Mouse (Mus musculus): ENCODE measurements around the gene Atf3. TPM values are rescaled to one million over a fixed set of nuclear protein-coding genes. Genes with fewer than 3 reads are reported as not detected.
A peak's percentile ranks its signal among the peaks of the same experiment; 100 is the strongest.

Atf3 gene
- polyA plus RNA-seq, 1 experiment from 2014 or later, result 4.3 TPM

- no peak overlapping the region for H3K4me3 ChIP-seq (ENCODE audit: low read length)
- no peak overlapping the region for H3K27ac ChIP-seq (ENCODE audit: low read length)
- no peak for ATAC-seq (ENCODE audit: low read depth)
- H3K4me1 ChIP-seq (replicated peaks; ENCODE audit: control insufficient read depth, insufficient read depth, low read length), result no peaks in the 10 kb centered on the region
- H3K9ac ChIP-seq (ENCODE audit: low read length), result no peak overlapping the region
- H3K36me3 ChIP-seq (ENCODE audit: control insufficient read depth, insufficient read depth, low read length), result no peaks in the 10 kb centered on the region
- no peak overlapping the region for H3K4me2 ChIP-seq (ENCODE audit: low read depth, low read length)
- peaks cover 4% of the 10 kb centered on the region; the same call in 1 of the 2 replicates for H3K9me3 ChIP-seq (ENCODE audit: control insufficient read depth, low read length)
- no peaks in the 10 kb centered on the region for H3K27me3 ChIP-seq (ENCODE audit: control insufficient read depth, insufficient read depth, low read depth, low read length)
- 88% methylated on average over 2 of the region's 2 CpGs for WGBS
These were observed 86.1 kb downstream of the Atf3 start for GRCm38 (mm10) chr1:191131692-191132091.

GRCm38 (mm10) chr1:191125811-191126638 is 91.8 kb downstream of the Atf3 start:
- no peaks in the 10 kb centered on the region for H3K27me3 ChIP-seq (ENCODE audit: control insufficient read depth, insufficient read depth, low read depth, low read length)
- H3K36me3 ChIP-seq (ENCODE audit: control insufficient read depth, insufficient read depth, low read length), result no peaks in the 10 kb centered on the region
- ATAC-seq (ENCODE audit: low read depth), result peak; percentile 92
- peak overlapping the region; percentile 69 for H3K4me2 ChIP-seq (ENCODE audit: low read depth, low read length)
- H3K27ac ChIP-seq (ENCODE audit: low read length), result no peak overlapping the region
- peak overlapping the region; percentile 39 for H3K4me3 ChIP-seq (ENCODE audit: low read length)
- H3K9ac ChIP-seq (ENCODE audit: low read length), result peak overlapping the region; percentile 59
- H3K4me1 ChIP-seq (replicated peaks; ENCODE audit: control insufficient read depth, insufficient read depth, low read length), result peaks cover 6% of the 10 kb centered on the region
- H3K9me3 ChIP-seq (ENCODE audit: control insufficient read depth, low read length), result peaks cover 4% of the 10 kb centered on the region; the same call in 1 of the 2 replicates
- 12% methylated on average over 38 of the region's 38 CpGs for WGBS

GRCm38 (mm10) chr1:191124288-191124687 is 93.6 kb downstream of the Atf3 start:
- Histone ChIP-seq H3K36me3 (ENCODE audit: control insufficient read depth, insufficient read depth, low read length) (no peaks in the 10 kb centered on the region), H3K4me3 (ENCODE audit: low read length) (no peak overlapping the region), H3K9me3 (ENCODE audit: control insufficient read depth, low read length) (0 out of 2 replicates have a peak, but pooled peaks cover under 1% of the 10 kb centered on the region), H3K27ac (ENCODE audit: low read length) (no peak overlapping the region), H3K4me1 (replicated peaks; ENCODE audit: control insufficient read depth, insufficient read depth, low read length) (peaks cover 6% of the 10 kb centered on the region), H3K9ac (ENCODE audit: low read length) (no peak overlapping the region), H3K4me2 (ENCODE audit: low read depth, low read length) (no peak overlapping the region), H3K27me3 (ENCODE audit: control insufficient read depth, insufficient read depth, low read depth, low read length) (no peaks in the 10 kb centered on the region)
- no peak for ATAC-seq (ENCODE audit: low read depth)
- 57% methylated on average over 4 of the region's 4 CpGs for WGBS

GRCm38 (mm10) chr1:191123696-191124095 is 94.1 kb downstream of the Atf3 start:
- no peak for ATAC-seq (ENCODE audit: low read depth)
- WGBS, result 80% methylated on average over 2 of the region's 2 CpGs

GRCm38 (mm10) chr1:191122744-191123143 is 95.1 kb downstream of the Atf3 start:
- no peak overlapping the region for H3K9ac ChIP-seq (ENCODE audit: low read length)
- 42% methylated on average over 3 of the region's 3 CpGs for WGBS
- H3K4me3 ChIP-seq (ENCODE audit: low read length), result no peak overlapping the region
- H3K27ac ChIP-seq (ENCODE audit: low read length), result no peak overlapping the region
- H3K4me2 ChIP-seq (ENCODE audit: low read depth, low read length), result no peak overlapping the region
- H3K27me3 ChIP-seq (ENCODE audit: control insufficient read depth, insufficient read depth, low read depth, low read length), result no peaks in the 10 kb centered on the region
- ATAC-seq (ENCODE audit: low read depth), result no peak
- H3K4me1 ChIP-seq (replicated peaks; ENCODE audit: control insufficient read depth, insufficient read depth, low read length), result peaks cover 6% of the 10 kb centered on the region
- no peaks in the 10 kb centered on the region for H3K9me3 ChIP-seq (ENCODE audit: control insufficient read depth, low read length)
- H3K36me3 ChIP-seq (ENCODE audit: control insufficient read depth, insufficient read depth, low read length), result no peaks in the 10 kb centered on the region

More at GRCm38 (mm10) chr1:191123696-191124095, 94.1 kb downstream of the Atf3 start:
- H3K27me3 ChIP-seq (ENCODE audit: control insufficient read depth, insufficient read depth, low read depth, low read length), result no peaks in the 10 kb centered on the region
- no peak overlapping the region for H3K27ac ChIP-seq (ENCODE audit: low read length)
- H3K4me2 ChIP-seq (ENCODE audit: low read depth, low read length), result no peak overlapping the region
- H3K4me1 ChIP-seq (replicated peaks; ENCODE audit: control insufficient read depth, insufficient read depth, low read length), result peaks cover 6% of the 10 kb centered on the region
- H3K9ac ChIP-seq (ENCODE audit: low read length), result no peak overlapping the region
- no peaks in the 10 kb centered on the region for H3K9me3 ChIP-seq (ENCODE audit: control insufficient read depth, low read length)
- H3K4me3 ChIP-seq (ENCODE audit: low read length), result no peak overlapping the region
- H3K36me3 ChIP-seq (ENCODE audit: control insufficient read depth, insufficient read depth, low read length), result no peaks in the 10 kb centered on the region

Other genes starting within 250 kb of the Atf3 start
- 15.2 and 17.7 TPM in 2 replicates for gene Vash2, start 238.7 kb downstream of the Atf3 start, polyA plus RNA-seq (2015; fragmentation: Nextera tagmentation; extraction: Ambion mirVana)
- gene Flvcr1, start 191.9 kb downstream of the Atf3 start, polyA plus RNA-seq (2015; fragmentation: Nextera tagmentation; extraction: Ambion mirVana), result 3.6 and 4.6 TPM in 2 replicates
- not detected in 2 replicates for gene Spata45, start 181.4 kb downstream of the Atf3 start, polyA plus RNA-seq (2015; fragmentation: Nextera tagmentation; extraction: Ambion mirVana)
- 15.6 and 17.1 TPM in 2 replicates for gene Tatdn3, start 155.1 kb downstream of the Atf3 start, polyA plus RNA-seq (2015; fragmentation: Nextera tagmentation; extraction: Ambion mirVana)
- 23.9 and 24.0 TPM in 2 replicates for gene Nsl1, start 155.0 kb downstream of the Atf3 start, polyA plus RNA-seq (2015; fragmentation: Nextera tagmentation; extraction: Ambion mirVana)
- 5.2 and 6.4 TPM in 2 replicates for gene Batf3, start 120.2 kb downstream of the Atf3 start, polyA plus RNA-seq (2015; fragmentation: Nextera tagmentation; extraction: Ambion mirVana)
- gene Fam71a, start 53.2 kb downstream of the Atf3 start, polyA plus RNA-seq (2015; fragmentation: Nextera tagmentation; extraction: Ambion mirVana), result not detected in 2 replicates
- gene Nenf, start 100.2 kb upstream of the Atf3 start, polyA plus RNA-seq (2015; fragmentation: Nextera tagmentation; extraction: Ambion mirVana), result 97.7 and 107 TPM in 2 replicates
- gene Tmem206, start 107.9 kb upstream of the Atf3 start, polyA plus RNA-seq (2015; fragmentation: Nextera tagmentation; extraction: Ambion mirVana), result 22.8 and 23.4 TPM in 2 replicates
- 18.4 and 21.7 TPM in 2 replicates for gene Ppp2r5a, start 185.2 kb upstream of the Atf3 start, polyA plus RNA-seq (2015; fragmentation: Nextera tagmentation; extraction: Ambion mirVana)